Mouse (Mus musculus): Measurements from ENCODE around the gene Akr1c19.
"Not testable (repeated sequence)": the region's sequence is repeated elsewhere in the genome, so short reads cannot be mapped to it uniquely, and the experiment has no call there.

GRCm38 (mm10) chr13:4181321-4181720, 47.2 kb upstream of the Akr1c19 start:
- not testable (repeated sequence) for TF ChIP-seq CTCF (IDR thresholded peaks at IDR 0.05; ENCODE audit: borderline replicate concordance, insufficient read depth, low read length); POLR2A (IDR thresholded peaks at IDR 0.05; ENCODE audit: low read depth, low read length)

All from embryonic fibroblast, embryonic 13.5 days (primary cell).